Mouse (Mus musculus): ENCODE measurements around the gene Per1.

Per1 gene

DNA sequence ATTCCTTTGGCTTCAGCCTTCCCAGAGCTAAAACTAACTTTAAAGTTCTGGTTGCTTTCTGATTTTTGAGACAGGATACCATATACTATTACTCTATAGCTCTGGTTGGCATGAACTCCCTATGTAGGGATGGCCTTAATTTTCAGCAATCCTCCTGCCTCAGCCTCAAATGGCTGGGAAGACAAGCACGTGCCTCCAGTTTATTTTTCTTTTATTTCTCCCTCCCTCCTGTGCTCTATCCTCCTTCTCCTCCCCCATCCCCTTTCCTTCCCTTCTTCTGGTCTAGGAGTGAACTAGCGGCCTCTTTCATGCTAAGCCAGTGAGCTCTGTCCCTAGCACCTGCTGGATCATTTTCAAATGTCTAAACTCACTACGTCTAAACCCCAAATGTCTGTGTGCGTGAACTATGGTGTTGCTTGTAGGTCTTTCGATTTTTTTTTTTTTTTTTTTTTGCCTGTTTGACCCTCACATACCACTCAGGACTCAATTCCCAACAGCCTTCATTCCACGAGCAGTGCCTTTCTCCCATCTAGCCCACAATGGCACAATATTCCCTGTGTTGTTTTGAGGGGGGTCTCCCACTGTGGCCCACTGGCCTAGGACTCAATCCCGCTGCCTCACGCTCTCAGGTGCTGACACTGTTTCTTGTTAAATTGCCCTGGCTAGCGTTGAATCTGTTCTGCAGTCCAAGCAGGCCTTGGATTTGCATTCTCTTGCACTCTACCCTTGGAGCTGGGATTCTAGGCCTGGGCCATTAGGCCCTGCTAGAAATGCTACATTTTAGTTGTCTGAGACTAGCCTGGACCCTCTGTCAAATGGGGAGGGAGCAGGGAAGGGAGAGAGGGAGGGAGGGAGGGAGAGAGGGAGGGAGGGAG is 30.5 kb upstream of the Per1 start:
- in situ Hi-C loops (cut with MboI), result loop anchor here (5.0 kb wide), 1 partner anchor 58 kb away; the partner anchor contains the start of genes 9130213A22Rik and Hes7

GRCm38 (mm10) chr11:69065394-69065925 is 29.6 kb upstream of the Per1 start:
- in situ Hi-C loops (cut with MboI), result no loop called here

DNA sequence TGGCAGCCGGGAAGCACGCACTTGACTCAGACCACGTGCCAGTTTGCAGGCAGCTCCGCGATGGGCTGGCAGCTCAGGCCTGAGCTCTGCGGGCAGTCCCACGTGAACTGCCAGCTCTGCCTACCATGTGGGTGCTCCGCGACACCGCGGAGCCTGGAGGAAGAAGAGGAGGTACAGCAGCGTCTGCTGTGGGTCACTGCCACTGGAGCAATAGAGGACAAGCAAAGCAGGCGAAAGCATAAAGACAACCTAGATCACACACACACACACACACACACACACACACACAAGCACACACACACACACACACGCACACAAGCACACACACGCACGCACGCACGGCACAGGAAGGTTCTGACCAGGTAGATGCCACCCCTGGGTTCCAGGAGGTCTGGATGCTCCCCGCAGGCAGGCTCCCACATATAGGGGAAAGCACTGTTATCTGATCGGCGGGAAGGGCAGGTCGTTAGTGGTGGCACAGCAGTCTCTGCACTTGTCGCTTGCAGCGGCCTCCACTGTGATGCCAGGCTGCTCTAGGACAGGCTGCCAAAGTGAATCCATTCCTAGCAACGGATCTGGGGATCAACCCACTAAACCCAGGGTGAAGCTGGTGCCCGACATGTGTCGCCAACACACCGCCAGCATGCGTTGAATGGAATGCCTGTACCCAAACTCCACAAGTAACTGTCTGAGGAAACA is 28.7 kb upstream of the Per1 start:
- in situ Hi-C loops (cut with MboI), result no loop called here

DNA sequence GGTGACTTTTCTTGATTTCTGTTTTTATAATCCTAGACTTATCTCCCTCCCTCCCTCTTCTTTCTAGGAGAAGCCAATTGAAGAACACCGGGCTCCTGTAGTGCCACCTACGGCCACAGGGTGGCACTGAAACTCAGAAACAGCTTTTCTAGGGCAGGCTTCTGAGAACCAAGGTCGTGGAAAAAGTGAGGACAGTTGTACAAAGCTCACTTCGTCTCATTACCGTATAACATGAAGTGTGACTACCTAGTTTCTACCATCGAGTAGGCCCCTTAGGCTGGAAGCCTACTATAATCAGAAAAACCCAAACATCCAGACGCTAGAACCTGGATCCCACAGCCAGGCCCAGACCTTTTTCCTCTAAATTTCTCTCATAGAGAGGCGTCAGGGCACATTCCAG is 28.1 kb upstream of the Per1 start:
- in situ Hi-C loops (cut with MboI), result no loop called here

DNA sequence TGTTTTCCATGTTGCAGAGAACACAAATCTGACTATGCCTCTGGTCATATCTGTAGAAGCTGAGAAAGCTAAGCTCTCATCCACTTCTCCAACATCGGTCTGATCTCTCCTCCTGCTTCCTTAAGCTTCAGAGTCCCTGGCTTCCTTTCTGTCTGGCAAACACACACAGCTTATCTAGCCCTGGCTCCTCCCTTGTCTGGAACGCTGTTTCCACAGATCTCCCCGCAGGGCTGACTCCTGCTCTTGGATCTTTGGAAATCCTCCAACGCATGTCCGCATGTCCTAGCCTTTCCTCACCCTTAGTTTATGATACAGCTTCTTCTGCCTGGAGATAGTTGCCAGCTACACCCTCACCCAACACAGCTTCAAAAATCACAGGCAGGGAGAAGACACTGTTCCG is 27.4 kb upstream of the Per1 start:
- in situ Hi-C loops (cut with MboI), result no loop called here

GRCm38 (mm10) chr11:69070093-69070492 is 24.9 kb upstream of the Per1 start:
- in situ Hi-C loops (cut with MboI), result no loop called here

DNA sequence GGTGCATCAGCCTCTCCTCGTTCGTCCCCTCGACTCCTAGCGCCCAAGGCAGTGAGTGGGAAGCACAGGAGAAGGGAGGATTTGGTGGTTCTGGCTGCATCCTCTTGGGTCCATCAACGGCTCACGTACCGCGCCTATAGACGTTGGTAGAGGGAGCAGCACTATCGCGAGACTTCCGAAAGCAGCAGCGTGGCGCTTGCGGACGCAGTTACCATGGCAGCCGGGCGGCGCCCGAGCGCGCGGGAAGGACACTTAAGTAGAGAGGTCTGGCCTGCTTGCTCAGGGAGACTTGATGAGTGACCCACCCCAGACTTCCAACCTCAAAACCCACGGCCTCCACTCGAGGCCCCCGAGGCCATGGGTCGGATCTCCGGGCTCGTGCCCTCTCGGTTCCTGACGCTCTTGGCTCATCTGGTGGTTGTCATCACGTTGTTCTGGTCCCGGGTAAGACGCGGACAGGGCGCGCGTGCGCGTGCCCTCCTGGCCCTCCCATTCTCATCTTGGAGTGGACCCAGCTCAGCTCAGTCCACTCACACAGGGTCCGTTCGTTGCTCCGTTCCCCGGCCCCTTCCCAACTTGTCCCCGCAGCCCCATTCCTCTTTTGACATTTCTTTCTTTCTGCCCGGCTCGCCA is 24.3 kb upstream of the Per1 start, which contains the start of gene Tmem107:
Gene Tmem107 (plus strand): TSS at position 217 of the 633 bp plus-strand sequence.
- in situ Hi-C loops (cut with MboI), result no loop called here

DNA sequence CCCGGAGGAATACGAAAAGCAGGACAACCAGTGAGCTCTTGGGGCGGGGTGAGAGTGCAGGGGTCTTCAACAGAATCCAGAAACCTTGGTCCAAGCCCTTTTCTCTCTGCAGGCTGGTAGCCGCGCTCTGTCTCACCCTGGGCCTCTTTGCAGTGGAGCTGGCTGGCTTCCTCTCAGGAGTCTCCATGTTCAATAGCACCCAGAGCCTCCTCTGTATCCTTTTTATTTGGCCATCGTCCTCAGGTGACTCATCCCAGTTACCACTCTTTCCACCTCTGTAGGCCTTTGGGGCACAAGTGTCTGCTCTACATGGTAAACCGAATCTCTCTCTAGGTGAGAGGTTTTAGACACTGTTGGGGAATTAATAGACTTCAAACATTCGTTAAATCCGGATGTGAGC is 23.8 kb upstream of the Per1 start:
- in situ Hi-C loops (cut with MboI), result no loop called here

DNA sequence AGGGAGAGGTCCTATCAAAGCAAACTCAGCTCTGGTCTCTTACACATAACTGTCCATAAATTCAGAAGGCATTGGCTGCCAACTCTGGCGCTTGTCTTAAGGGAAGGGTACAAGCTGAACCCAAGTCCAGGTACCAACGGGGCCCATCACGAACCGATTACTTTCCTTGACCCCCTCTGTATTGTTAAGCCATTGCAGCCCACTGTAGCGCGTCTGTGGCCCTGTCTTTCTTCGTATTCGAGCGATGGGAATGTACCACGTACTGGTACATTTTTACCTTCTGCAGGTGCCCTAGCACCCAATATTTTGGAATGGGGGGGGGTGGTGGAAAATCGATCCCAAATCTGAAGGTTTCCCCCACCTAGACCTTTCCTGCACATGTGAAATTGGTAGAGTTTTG is 22.8 kb upstream of the Per1 start:
- in situ Hi-C loops (cut with MboI), result no loop called here

DNA sequence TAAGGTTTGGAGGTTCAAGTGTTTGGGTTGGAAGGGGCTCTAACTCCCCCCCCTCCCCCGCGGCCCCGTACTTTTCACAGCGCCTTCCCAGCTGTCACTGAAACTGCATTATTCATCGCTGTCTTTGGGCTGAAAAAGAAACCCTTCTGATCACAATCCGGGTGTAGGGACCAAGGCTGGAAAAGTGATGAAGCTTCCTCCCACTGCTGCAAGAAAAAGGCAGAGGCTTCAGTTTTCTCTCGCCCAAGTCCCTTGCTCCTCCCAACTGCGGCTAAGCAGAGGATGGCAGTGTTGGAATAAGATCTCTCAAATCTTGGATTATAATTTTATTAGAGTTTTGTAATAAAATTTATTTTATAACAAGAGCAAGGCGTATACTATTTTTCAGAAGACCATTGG is 22.4 kb upstream of the Per1 start:
- in situ Hi-C loops (cut with MboI), result no loop called here

DNA sequence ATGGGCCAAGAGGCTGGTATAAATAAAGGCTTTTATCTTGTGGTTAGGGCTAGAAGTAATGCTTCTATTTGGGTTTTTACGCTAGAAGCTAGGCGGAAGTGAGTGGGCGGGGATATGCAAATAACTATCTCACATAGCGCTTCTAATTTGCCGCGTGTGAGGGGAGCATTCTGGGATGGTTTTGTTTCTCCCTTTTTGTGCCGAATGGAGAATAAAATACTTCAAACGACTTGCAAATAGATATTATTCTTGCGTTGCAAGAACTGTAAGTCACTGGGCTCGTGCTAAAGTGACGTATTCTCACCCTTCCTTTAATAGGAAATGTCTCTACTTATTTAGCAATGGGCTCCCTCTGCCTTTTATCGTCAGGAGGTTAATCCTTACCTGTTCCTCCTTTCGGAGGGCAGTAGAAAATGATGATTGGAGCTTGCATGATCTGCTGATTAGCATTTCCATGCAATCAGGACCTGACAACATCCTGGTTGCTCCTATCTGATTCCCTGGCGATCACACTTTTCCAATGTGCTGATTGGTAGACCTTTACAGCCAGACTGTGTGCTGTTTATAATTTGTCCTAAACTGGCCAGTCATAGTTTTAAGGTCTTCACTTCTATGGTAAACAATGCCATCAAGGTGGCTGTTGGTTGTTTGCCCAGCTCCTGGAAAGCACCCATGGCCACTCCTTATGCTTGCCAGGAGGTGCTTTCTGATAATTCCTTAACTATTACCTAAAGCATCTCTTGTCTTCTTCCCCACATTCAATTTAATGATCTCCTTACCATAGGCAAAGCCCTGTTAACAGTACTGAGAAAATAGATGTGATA is 21.7 kb upstream of the Per1 start:
- in situ Hi-C loops (cut with MboI), result no loop called here

DNA sequence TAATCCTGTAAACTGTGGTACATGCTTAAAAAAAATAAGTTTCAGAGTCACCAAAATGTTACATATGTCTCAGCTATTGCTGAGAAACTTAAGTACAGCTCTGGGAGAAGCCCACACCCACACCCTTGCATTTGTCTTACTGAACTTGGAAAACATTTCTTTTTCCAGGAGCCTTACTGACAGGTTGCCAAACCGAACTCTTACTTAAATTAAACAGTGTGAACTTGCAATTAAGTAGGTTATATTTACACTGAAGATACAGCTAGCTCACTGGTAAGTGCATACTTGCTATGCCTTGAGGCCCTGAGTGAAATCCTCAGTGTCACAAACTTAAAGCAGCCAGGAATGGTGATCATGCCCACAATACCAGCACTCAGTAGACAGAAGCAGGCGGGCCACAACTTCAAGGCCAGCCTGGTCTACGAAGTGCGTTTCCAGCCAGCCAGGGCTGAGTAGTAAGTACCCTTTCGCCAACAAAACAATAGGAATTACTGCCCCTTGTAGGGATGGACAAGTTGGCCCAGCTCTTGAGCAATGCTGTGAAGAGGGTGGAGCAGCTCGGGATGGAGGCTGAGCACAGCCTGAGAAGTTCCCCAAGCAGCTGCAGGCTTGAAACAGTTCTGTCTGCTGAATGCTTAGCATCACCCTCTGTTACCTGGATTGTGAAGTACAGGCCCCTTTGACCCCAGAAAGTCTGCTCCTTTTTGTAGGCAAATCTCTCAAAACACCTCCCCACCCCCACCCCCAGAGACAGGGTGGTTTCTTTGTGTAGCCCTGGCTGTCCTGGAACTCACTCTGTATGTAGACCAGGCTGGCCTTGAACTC is 20.9 kb upstream of the Per1 start:
- in situ Hi-C loops (cut with MboI), result no loop called here

GRCm38 (mm10) chr11:69074776-69075069 is 20.3 kb upstream of the Per1 start:
- in situ Hi-C loops (cut with MboI), result no loop called here

- in situ Hi-C loops (cut with MboI), result no loop called here
These were observed 19.1 kb upstream of the Per1 start for GRCm38 (mm10) chr11:69075764-69076479.

- in situ Hi-C loops (cut with MboI), result no loop called here
These were observed 18.4 kb upstream of the Per1 start for GRCm38 (mm10) chr11:69076572-69076971.

GRCm38 (mm10) chr11:69077316-69077715 is 17.7 kb upstream of the Per1 start:
- in situ Hi-C loops (cut with MboI), result no loop called here

- in situ Hi-C loops (cut with MboI), result no loop called here
These were observed 17.0 kb upstream of the Per1 start for GRCm38 (mm10) chr11:69078041-69078440.

- in situ Hi-C loops (cut with MboI), result no loop called here
These were observed 16.1 kb upstream of the Per1 start for GRCm38 (mm10) chr11:69078805-69079438.

DNA sequence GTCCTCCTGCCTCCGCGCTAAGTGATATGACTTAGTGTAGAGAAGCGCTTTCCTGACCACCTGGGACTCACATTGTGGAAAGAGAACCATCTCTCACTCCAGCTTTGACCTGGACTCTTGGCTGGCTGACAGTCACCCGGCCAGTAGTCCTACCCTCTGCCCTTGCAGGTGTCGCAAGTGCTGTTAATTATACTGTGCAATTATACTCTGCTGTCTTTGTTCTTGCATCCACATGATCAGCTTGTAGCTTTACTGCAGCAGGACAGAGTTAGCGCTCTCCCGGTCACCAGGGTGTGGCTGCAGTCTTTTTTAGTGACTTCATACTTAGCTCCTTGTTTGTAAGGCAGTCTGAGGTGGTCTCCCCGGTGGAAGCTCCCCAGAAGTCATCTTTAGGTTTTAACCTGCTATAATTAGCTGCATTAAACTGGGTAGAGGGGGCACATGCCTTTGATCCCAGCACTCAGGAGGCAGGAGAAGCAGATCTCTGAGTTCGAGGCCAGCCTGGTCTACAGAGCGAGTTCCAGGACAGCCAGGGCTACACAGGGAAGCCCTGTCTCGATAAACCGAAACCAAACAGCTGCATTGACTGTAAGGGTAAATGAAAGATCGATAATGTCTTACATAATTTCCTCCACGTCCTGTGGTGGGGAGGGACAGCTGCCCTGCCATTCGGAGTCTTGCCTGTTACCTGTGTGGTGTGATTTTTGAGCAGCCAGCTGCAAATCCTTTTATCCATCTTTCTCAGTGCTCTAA is 14.7 kb upstream of the Per1 start:
- in situ Hi-C loops (cut with MboI), result no loop called here
